Mouse (Mus musculus) cerebellum, adult 2 months (tissue): ENCODE data around the gene Adgre5. TPM values are rescaled to one million over a fixed set of nuclear protein-coding genes. Genes with fewer than 3 reads are reported as not detected.

Experiments used
- DNase-seq, 2 experiments: peaks; one replicate each; pipeline ENCODE4 v3.0.0; 2021
- H3K27ac ChIP-seq: fragments of 200-500 bp; 2 replicates; pipeline ENCODE4 v1.5.1; 2012; ENCODE audit warnings: low read length, control low read depth, inconsistent platforms; ENCODE audit not compliant: insufficient read depth
- H3K27me3 ChIP-seq: fragments of 200-500 bp; 2 replicates; pipeline ENCODE4 v1.6.1; 2012; ENCODE audit warnings: inconsistent platforms, mild to moderate bottlenecking, low read length, moderate library complexity; ENCODE audit not compliant: control insufficient read depth, insufficient read depth
- H3K4me1 ChIP-seq: fragments of 200-500 bp; 2 replicates; pipeline ENCODE4 v1.6.1; 2011; ENCODE audit warnings: low read length; ENCODE audit not compliant: control insufficient read depth, insufficient read depth
- H3K4me3 ChIP-seq: fragments of 200-500 bp; replicated peaks from 2 replicates; pipeline ENCODE3; 2011; ENCODE audit warnings: mild to moderate bottlenecking, low read depth, low read length, control low read depth; ENCODE audit not compliant: insufficient read depth
- CTCF ChIP-seq: fragments of 200-500 bp; IDR thresholded peaks from 2 replicates; pipeline ENCODE4 v1.5.1; 2011; ENCODE audit warnings: low read depth, mild to moderate bottlenecking, control low read depth, low read length, moderate library complexity, borderline replicate concordance; ENCODE audit not compliant: insufficient read depth
- POLR2A ChIP-seq: fragments of 200-500 bp; IDR thresholded peaks from 2 replicates; pipeline ENCODE4 v1.6.1; 2011; ENCODE audit warnings: low read length, control low read depth, borderline replicate concordance; ENCODE audit not compliant: insufficient read depth
- WGBS: fragments of 180-500 bp; shearing (Covaris S2); methylation state at CpG from one replicate; pipeline ENCODE4 v1.1.7; 2018; 5-methylcytosine and 5-hydroxymethylcytosine counted together
- polyA plus RNA-seq: library from polyadenylated mRNA; depleted of rRNA; stranded (reverse); fragments of >200 nt; gene quantifications from 2 replicates; pipeline ENCODE4 v1.2.3, GENCODE M21; 2012

Gene Adgre5
- polyA plus RNA-seq, 1 experiment: 23.8 TPM

DNA sequence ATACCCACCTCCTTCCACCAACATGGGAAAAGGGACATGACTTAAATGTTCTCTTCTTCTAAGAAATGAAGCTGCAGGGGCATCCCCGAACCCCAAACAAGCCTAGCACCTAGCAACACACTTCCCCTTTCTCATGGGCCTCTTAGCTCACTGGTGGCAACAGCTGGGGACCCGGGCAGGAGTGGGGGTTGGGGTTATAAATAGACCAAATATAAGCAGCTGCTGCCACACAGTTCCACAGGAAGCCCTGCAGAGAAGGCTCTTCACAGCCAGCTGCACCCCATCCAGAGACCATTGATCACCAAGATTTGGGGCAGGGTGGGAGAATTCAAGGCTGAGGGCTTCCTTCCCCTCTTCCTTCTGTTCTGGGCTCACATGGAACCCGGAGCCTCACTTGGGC, 7.6 kb upstream of the Adgre5 start:
- Histone ChIP-seq H3K27me3 (no peaks in the 10 kb centered on the region), H3K27ac (no peak overlapping the region), H3K4me3 (no peak overlapping the region), H3K4me1 (0 out of 2 replicates have a peak, but pooled peaks cover 3% of the 10 kb centered on the region)
- 43% methylated on average over 3 of the region's 3 CpGs for WGBS
- no peak for DNase-seq
- TF ChIP-seq POLR2A (no peak), CTCF (no peak)

DNA sequence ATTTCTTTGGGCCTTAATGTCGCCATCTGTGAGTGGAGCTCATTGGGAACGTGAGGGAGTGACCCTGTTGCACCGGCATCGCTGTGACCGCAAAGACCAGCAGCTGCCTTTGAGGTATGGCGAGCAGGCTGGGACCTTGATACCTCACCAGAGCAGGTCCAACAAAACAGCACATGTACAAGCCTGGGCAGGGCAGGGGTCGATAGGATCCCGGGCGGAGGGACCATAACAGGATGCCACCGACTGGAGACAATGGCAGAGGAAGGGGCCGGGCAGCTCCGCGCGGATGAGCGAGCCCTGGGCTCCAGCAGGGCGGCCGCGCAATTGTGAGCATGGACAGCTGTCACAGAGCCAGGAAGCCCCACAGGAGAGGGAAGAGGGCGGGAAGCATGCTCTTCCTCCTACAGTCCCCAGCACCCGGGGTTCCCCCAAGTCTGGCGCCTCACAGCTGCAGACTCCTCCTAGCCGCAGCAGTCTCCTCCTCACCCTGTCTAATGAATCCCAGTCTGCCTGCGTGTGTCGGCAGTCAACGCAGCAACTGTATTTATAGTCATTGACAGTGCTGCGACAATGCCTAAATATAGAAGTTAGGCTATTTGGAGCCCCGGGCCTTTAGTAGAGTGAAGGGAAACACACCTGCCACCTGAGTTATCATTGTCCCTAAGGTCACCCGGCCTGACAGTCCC, 6.7 kb upstream of the Adgre5 start:
- Histone ChIP-seq H3K4me3 (peak overlapping the region; percentile 0), H3K4me1 (0 out of 2 replicates have a peak, but pooled peaks cover 3% of the 10 kb centered on the region), H3K27me3 (no peaks in the 10 kb centered on the region), H3K27ac (no peak overlapping the region)
- TF ChIP-seq CTCF (no peak), POLR2A (no peak)
- DNase-seq: peak; percentile 20 to 32
- 3% methylated on average over 28 of the region's 28 CpGs for WGBS

DNA sequence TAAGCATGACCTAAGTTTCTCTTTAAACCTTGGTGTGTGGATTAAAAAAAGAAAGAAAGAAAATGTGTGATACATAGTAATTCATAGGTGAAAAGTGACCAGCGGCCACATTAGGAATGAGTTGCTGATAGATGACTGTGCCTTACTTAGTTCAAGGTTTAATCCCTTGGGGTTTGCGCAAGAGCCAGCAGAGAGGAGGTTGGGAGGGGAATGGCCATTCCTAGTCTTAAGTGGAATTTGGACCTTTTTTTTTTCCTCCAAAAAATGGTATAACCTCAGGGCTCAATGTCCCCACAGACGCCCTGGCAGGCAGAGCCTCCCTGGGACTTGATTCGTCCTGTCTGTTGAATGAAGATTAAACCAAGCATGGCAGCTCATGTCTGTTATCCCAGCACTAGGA, 2.9 kb upstream of the Adgre5 start:
- Histone ChIP-seq H3K27ac (no peak overlapping the region), H3K4me1 (0 out of 2 replicates have a peak, but pooled peaks cover 3% of the 10 kb centered on the region), H3K4me3 (no peak overlapping the region), H3K27me3 (no peaks in the 10 kb centered on the region; the same call in 1 of the 2 replicates)
- DNase-seq: no peak
- TF ChIP-seq CTCF (no peak), POLR2A (no peak)
- 78% methylated on average over 4 of the region's 4 CpGs for WGBS

DNA sequence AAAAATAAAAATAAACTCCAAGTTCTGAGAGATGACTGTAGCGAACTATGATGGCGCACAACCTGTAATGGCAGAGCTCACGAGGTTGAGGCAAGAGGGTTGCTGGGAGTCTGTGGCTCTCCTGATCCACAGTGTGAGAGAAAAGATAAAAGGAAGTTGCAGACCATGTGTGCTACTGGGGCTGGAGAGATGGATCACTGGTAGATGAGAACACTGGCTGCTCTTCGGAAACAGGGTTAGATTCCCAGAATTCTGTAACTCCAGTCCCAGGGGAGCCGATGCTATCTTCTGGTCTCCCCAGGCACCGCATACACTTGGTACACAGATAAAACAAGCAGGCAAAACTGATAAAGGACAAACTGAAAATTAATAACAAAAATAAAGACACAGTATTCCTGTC, 1.8 kb upstream of the Adgre5 start:
- no peak for DNase-seq
- H3K4me1 ChIP-seq: 0 out of 2 replicates have a peak, but pooled peaks cover 3% of the 10 kb centered on the region
- no peak overlapping the region for H3K27ac ChIP-seq
- no peak overlapping the region for H3K4me3 ChIP-seq
- TF ChIP-seq CTCF (no peak), POLR2A (no peak)
- 92% methylated on average over 6 of the region's 6 CpGs for WGBS
- H3K27me3 ChIP-seq: no peaks in the 10 kb centered on the region; the same call in 1 of the 2 replicates

DNA sequence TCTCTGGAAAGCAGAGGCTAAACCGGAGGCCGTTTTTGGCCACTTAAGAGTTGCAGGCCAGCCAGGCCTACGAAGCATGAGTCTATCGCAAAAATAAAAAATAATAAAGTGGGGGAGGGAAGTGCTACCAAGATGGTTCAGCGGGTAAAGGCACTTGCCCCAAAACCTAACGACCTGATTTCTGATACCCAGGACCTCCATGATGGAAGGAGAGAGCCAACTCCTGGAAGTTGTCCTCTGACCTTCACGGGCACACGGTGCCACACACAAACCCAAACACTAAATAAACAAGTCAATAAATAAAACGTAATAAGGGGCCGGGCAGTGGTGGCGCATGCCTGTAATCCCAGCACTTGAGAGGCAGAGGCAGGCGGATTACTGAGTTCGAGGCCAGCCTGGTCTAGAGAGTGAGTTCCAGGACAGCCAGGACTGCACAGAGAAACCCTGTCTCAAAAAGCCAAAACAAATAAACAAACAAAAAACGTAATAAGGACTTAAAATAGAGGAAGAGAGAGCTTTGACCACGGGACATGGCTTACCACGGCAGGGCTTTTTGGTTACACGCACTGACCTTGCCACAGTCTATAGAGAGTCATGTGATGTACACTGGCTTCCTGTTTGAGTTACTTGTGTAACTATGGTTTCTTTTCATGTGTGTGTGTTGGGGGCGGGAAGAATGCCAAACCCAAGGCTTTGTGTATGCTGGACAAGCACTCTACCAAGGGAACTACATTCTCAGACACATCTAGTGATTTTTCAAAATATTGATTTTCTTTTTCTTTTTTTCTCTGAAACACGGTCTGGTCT, 926 bp upstream of the Adgre5 start:
- TF ChIP-seq POLR2A (no peak), CTCF (no peak)
- no peak overlapping the region for H3K4me3 ChIP-seq
- H3K27me3 ChIP-seq: no peaks in the 10 kb centered on the region; the same call in 1 of the 2 replicates
- no peak for DNase-seq
- 84% methylated on average over 19 of the region's 19 CpGs for WGBS
- no peak overlapping the region for H3K27ac ChIP-seq
- no peaks in the 10 kb centered on the region for H3K4me1 ChIP-seq

DNA sequence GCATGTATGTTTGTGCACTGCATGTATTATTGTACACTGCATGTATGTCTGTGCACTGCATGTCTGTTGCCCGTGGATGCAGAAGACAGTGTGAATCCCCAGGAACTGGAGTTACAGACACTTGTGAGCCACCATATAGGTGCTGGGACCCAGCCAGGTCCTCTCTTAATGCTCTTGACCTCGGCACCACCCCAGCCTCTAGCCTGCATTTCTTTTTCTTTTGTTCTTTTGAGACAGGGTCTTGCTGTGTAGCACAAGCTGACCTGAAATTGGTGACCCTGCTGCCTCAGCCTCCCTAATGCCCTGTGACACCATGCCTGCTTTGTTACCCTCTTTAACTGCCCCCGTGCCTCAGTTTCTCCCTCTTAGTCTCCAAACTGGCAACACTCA, 545 bp downstream of the Adgre5 start:
- TF ChIP-seq CTCF: no peak
- TF ChIP-seq POLR2A: no peak
- DNase-seq: no peak
- H3K4me3 ChIP-seq: peak overlapping the region; percentile 31
- H3K4me1 ChIP-seq: no peaks in the 10 kb centered on the region
- H3K27me3 ChIP-seq: no peaks in the 10 kb centered on the region; the same call in 1 of the 2 replicates
- 10% methylated on average over 3 of the region's 3 CpGs for WGBS
- H3K27ac ChIP-seq: no peak overlapping the region

DNA sequence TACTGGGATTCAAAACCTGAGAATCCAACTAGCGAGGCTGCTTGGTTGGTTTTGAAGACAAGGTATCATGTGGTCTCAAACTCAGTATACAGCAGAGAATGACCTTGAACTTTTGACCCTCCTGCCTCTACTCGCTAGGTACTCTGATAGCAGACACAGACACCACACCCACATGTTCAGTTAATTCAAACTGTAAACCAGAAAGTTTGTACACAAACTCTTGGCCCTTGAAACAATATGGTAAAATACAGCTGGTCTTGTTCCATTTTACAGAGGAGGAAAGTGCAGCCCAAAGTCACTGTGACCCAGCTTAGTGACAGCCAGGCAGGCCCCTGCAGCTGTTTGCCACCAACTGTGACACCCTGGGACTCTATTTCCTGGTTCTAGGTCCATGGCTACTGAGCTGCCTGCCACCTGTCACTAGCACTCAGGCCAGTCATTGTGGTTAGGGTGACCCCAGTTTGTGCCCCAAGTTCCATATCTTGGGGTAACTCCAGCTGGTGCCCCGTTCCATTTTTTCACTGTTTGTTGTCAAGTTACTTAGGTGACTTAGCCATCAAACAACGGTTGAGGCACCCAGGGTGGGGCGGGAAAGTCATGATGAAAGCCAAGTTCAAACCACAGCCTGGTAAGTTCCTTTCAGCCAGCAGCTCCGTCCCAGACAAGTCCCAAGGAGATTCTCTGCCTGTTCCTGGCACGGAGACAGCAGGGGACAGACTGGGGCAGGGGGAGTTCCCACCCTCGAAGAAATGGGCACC, 1.2 kb downstream of the Adgre5 start:
- Histone ChIP-seq H3K27ac (no peak overlapping the region), H3K4me1 (no peaks in the 10 kb centered on the region), H3K4me3 (no peak overlapping the region), H3K27me3 (no peaks in the 10 kb centered on the region; the same call in 1 of the 2 replicates)
- 27% methylated on average over 8 of the region's 8 CpGs for WGBS
- no peak for TF ChIP-seq CTCF
- DNase-seq: no peak
